Mouse (Mus musculus) erythroblast, embryonic 14.5 days (primary cell): ENCODE data around the gene Sdccag8.

Source experiments
- GATA1 ChIP-seq: IDR thresholded peaks from 2 replicates; pipeline ENCODE4 v1.6.1; 2012; ENCODE audit warnings: low read length, inconsistent platforms, mixed read lengths
- TAL1 ChIP-seq: IDR thresholded peaks from 3 replicates; pipeline ENCODE4 v1.6.1; 2012; ENCODE audit warnings: low read length, inconsistent platforms, mixed read lengths

DNA sequence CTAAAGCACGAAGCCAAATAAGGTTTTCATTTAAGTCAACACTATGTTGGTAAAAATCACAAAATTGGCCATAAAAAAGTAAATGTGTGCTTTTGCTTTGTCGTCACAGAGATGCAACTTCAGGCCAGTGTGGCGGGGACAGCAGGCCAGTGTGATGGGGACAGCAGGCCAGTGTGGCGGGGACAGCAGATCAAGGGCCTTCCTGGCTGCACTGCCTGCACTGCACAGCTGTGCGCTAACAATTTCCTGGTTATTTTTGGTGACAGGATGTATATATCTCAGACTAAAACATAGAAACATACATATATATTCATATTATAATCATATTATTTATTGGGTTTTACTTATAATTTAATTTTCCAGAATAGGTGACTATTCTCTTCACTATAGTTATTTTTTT, 71.5 kb downstream of the Sdccag8 start:
- TF ChIP-seq GATA1 (no peak), TAL1 (no peak)
